Mouse (Mus musculus): ENCODE results near the gene Nup85. TPM values are rescaled to one million over a fixed set of nuclear protein-coding genes. Genes with fewer than 3 reads are reported as not detected.

Nup85 gene
- polyA plus RNA-seq, 1 experiment from 2014 or later = 195 TPM

DNA sequence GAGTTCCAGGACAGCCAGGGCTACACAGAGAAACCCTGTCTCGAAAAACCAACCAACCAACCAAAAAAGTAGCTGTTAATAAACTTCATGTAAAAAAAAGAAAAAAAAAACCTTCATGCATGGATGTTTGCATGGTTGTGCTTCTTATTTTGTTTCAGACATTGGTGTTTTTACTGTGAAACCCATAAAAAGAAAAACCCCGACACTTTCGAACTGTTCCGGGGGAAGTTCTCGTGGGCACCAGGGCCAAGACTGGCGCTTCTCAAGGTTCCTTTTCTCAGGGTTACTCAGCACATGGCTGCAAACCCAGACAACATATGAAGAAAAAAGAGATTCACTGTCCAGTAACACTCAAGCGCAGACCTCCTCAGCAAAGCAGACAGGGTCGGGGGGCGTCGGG lies 68.6 kb downstream of the Nup85 start:
- Histone ChIP-seq H3K4me2 (no peak overlapping the region), H3K27ac (ENCODE audit: low read depth, low read length) (no peak overlapping the region), H3K9me3 (ENCODE audit: control insufficient read depth, low read length) (no peaks in the 10 kb centered on the region), H3K27me3 (ENCODE audit: control insufficient read depth, insufficient read depth, low read length) (no peaks in the 10 kb centered on the region), H3K4me1 (ENCODE audit: control insufficient read depth, insufficient read depth, low read length) (no peaks in the 10 kb centered on the region), H3K4me3 (ENCODE audit: low read depth, low read length) (no peak overlapping the region), H3K9ac (ENCODE audit: low read length) (no peak overlapping the region), H3K36me3 (ENCODE audit: control insufficient read depth, insufficient read depth, low read length) (no peaks in the 10 kb centered on the region)
- WGBS = 87% methylated on average over 10 of the region's 10 CpGs
- ATAC-seq (ENCODE audit: low FRiP score) (no peak), DNase-seq (ENCODE audit: low spot score, missing footprints) (no peak)

Other genes with a start within 250 kb of the Nup85 start
- 0.08 TPM in 1 of 2 replicates, not detected in the other for gene Ush1g, start 242.4 kb upstream of the Nup85 start, polyA plus RNA-seq (2014; fragmentation: Nextera tagmentation; extraction: Ambion mirVana)
- 0.18 and 0.34 TPM in 2 replicates for gene Otop3, start 229.7 kb upstream of the Nup85 start, polyA plus RNA-seq (2014; fragmentation: Nextera tagmentation; extraction: Ambion mirVana)
- gene Hid1, start 196.7 kb upstream of the Nup85 start, polyA plus RNA-seq (2014; fragmentation: Nextera tagmentation; extraction: Ambion mirVana) = 17.8 and 18.3 TPM in 2 replicates
- gene Cdr2l, start 182.5 kb upstream of the Nup85 start, polyA plus RNA-seq (2014; fragmentation: Nextera tagmentation; extraction: Ambion mirVana) = 20.6 and 20.9 TPM in 2 replicates
- gene Mrpl58, start 160.7 kb upstream of the Nup85 start, polyA plus RNA-seq (2014; fragmentation: Nextera tagmentation; extraction: Ambion mirVana) = 268 and 278 TPM in 2 replicates
- gene Atp5h, start 144.5 kb upstream of the Nup85 start, polyA plus RNA-seq (2014; fragmentation: Nextera tagmentation; extraction: Ambion mirVana) = 886 and 917 TPM in 2 replicates
- gene Kctd2, start 144.3 kb upstream of the Nup85 start, polyA plus RNA-seq (2014; fragmentation: Nextera tagmentation; extraction: Ambion mirVana) = 21.6 and 24.0 TPM in 2 replicates
- gene Trim80, start 123.9 kb upstream of the Nup85 start, polyA plus RNA-seq (2014; fragmentation: Nextera tagmentation; extraction: Ambion mirVana) = not detected in 2 replicates
- gene Slc16a5, start 102.0 kb upstream of the Nup85 start, polyA plus RNA-seq (2014; fragmentation: Nextera tagmentation; extraction: Ambion mirVana) = 0.14 TPM in 1 of 2 replicates, not detected in the other
- gene Armc7, start 88.8 kb upstream of the Nup85 start, polyA plus RNA-seq (2014; fragmentation: Nextera tagmentation; extraction: Ambion mirVana) = 7.7 and 7.8 TPM in 2 replicates
- 68.3 and 69.8 TPM in 2 replicates for gene Nt5c, start 72.6 kb upstream of the Nup85 start, polyA plus RNA-seq (2014; fragmentation: Nextera tagmentation; extraction: Ambion mirVana)
- gene Jpt1, start 50.0 kb upstream of the Nup85 start, polyA plus RNA-seq (2014; fragmentation: Nextera tagmentation; extraction: Ambion mirVana) = 954 and 958 TPM in 2 replicates
- 1,615 and 1,739 TPM in 2 replicates for gene Sumo2, start 28.2 kb upstream of the Nup85 start, polyA plus RNA-seq (2014; fragmentation: Nextera tagmentation; extraction: Ambion mirVana)
- gene Mrps7, start 39.5 kb downstream of the Nup85 start, polyA plus RNA-seq (2014; fragmentation: Nextera tagmentation; extraction: Ambion mirVana) = 105 TPM in 2 replicates
- gene Gga3, start 39.6 kb downstream of the Nup85 start, polyA plus RNA-seq (2014; fragmentation: Nextera tagmentation; extraction: Ambion mirVana) = 18.7 and 25.1 TPM in 2 replicates
- gene Mif4gd, start 48.5 kb downstream of the Nup85 start, polyA plus RNA-seq (2014; fragmentation: Nextera tagmentation; extraction: Ambion mirVana) = 14.0 and 16.4 TPM in 2 replicates
- 20.3 and 24.0 TPM in 2 replicates for gene Slc25a19, start 63.9 kb downstream of the Nup85 start, polyA plus RNA-seq (2014; fragmentation: Nextera tagmentation; extraction: Ambion mirVana)
- gene Grb2, start 144.2 kb downstream of the Nup85 start, polyA plus RNA-seq (2014; fragmentation: Nextera tagmentation; extraction: Ambion mirVana) = 74.3 and 77.7 TPM in 2 replicates
- gene Tmem94, start 201.0 kb downstream of the Nup85 start, polyA plus RNA-seq (2014; fragmentation: Nextera tagmentation; extraction: Ambion mirVana) = 15.1 and 16.7 TPM in 2 replicates
- 10.4 and 11.7 TPM in 2 replicates for gene Caskin2, start 249.2 kb downstream of the Nup85 start, polyA plus RNA-seq (2014; fragmentation: Nextera tagmentation; extraction: Ambion mirVana)